Mouse (Mus musculus): ENCODE data around the gene Hoxb4. TPM values are rescaled to one million over a fixed set of nuclear protein-coding genes. Genes with fewer than 3 reads are reported as not detected.

Hoxb4 gene
- 10 to 100 TPM; 19.8 to 22.0 TPM for total RNA-seq (2021)
- long read RNA-seq, experiment 1, partial matches to known transcripts = 0 of 2 reads
- long read RNA-seq, experiment 1, other reads (novel, unspliced or antisense) = 0 of 2 reads
- long read RNA-seq, experiment 2, partial matches to known transcripts = 0 of 6 reads
- long read RNA-seq, experiment 2, other reads (novel, unspliced or antisense) = 5 of 6 reads

GRCm38 (mm10) chr11:96317608-96318367 lies at the start of gene Hoxb4:
TSS of gene Hoxb4 (plus strand) at chr11:96318267.
- no peak for DNase-seq (ENCODE audit: low spot score in 2 of 2)

GRCm38 (mm10) chr11:96269869-96270268 lies 48.2 kb upstream of the Hoxb4 start:
- DNase-seq (ENCODE audit: low spot score in 2 of 2) = peak in 1 of 2 experiments; percentile 82

DNA sequence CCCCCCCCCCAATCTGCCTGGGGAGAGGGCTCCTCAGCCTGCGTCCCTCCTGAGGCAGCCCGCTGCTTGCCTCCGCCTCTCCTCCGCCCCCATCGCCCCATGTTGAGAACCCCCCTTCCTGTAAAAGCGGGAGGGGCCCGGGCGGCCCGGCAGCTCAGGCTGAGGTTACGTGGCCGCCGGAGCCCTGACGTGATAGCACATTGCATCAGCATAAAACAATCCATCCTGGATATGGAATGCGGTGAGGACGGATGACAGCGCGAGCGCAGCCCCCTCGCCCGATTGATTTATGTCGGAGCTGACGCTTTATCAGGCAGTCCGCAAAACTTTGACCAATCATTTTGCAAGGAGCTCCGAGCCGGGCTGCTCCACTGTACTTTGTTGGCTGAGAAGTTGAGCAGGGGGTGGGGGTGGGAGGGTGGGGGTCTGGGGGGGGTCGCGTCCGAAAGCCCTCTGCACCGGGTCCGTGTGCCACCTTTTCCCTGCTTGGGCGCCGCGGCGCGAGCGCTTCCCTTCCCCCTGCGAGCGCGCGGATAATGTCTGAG lies 47.0 kb upstream of the Hoxb4 start, which contains the start of gene Hoxb9:
TSS of gene Hoxb9 (plus strand) at position 462 of the 545 bp plus-strand sequence.
- peak in 1 of 2 experiments; percentile 76 for DNase-seq (ENCODE audit: low spot score in 2 of 2)

DNA sequence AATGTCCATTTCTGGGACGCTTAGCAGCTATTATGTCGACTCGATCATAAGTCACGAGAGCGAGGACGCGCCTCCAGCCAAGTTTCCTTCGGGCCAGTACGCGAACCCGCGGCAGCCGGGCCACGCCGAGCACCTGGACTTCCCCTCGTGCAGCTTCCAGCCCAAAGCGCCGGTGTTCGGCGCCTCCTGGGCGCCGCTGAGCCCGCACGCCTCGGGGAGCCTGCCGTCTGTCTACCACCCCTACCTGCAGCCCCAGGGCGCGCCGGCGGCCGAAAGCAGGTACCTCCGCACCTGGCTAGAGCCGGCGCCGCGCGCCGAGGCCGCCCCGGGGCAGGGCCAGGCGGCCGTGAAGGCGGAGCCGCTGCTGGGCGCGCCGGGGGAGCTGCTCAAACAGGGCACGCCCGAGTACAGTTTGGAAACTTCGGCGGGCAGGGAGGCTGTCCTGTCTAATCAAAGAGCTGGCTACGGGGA lies 46.5 kb upstream of the Hoxb4 start:
- DNase-seq (ENCODE audit: low spot score in 2 of 2) = no peak

DNA sequence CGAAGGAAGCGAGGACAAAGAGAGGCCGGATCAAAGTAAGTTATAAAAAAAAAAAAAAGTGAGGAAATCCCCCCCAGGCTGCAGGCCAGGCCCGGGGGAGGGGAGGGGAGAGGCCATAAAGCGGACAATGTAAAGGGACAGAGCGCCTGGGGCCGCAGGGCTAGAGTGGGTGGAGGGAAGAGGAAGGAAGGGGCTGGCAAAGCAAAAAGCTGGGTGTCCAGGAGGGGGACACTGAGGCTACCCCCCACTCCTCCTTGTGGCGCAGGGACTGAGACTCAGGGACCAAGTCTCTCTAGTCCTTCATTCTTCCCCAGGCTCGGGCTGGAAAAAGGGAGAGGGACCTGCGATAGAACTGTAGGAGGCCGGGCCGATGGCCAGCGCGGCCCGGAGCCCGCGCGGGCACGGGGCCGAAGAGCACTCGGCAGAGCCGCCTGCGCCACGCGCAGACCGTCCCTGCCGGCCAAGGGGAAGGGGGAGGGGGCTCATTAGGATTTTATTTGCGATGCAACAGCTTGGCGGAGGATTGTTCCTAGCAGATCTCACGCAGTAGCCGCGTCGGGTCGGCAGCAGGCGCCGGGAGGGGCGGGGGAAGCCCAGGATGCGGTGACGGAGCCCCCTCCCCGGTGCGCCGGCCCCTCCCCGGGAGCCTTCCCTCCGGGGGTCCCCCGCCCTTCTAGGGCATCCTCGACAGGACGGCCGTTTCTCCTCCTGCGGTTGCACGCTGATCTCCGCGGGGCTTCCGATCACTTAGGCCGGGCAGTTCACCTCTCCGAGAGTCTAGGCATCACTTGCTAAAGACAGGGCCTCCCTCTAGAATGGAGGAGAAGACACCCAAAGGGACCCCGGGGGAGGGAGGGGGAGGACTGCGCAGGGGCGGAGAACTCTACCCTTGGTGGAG lies 45.8 kb upstream of the Hoxb4 start:
- DNase-seq (ENCODE audit: low spot score in 2 of 2) = no peak

GRCm38 (mm10) chr11:96274428-96274827 lies 43.6 kb upstream of the Hoxb4 start:
- DNase-seq (ENCODE audit: low spot score in 2 of 2) = no peak

- no peak for DNase-seq (ENCODE audit: low spot score in 2 of 2)
Observed at GRCm38 (mm10) chr11:96275896-96276295, 42.2 kb upstream of the Hoxb4 start.

GRCm38 (mm10) chr11:96277151-96278044 lies 40.7 kb upstream of the Hoxb4 start:
- DNase-seq (ENCODE audit: low spot score in 2 of 2) = no peak

DNA sequence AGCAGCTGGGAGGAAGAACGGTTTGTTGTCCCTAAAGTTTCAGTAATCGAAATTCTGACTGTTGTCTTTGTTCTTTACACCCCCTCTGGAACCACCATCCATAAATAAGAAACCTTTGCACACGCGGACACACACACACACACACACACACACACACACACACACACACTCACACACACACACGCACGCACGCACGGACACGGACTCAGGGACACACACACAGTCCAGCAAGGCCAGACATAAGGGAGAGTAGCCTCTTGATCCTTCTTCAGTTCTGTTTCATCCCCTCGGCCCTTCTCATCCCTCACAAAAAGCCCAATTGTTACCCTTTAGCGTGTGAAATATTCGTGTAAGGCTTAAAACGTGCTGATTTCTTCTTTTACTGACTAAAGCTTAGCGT lies 39.7 kb upstream of the Hoxb4 start:
- DNase-seq (ENCODE audit: low spot score in 2 of 2) = no peak

GRCm38 (mm10) chr11:96278773-96279172 lies 39.3 kb upstream of the Hoxb4 start:
- peak in 1 of 2 experiments; percentile 71 for DNase-seq (ENCODE audit: low spot score in 2 of 2)

- no peak for DNase-seq (ENCODE audit: low spot score in 2 of 2)
Observed at GRCm38 (mm10) chr11:96279421-96280233, 38.4 kb upstream of the Hoxb4 start.

GRCm38 (mm10) chr11:96280399-96281378 lies 37.4 kb upstream of the Hoxb4 start:
- DNase-seq (ENCODE audit: low spot score in 2 of 2) = no peak

DNA sequence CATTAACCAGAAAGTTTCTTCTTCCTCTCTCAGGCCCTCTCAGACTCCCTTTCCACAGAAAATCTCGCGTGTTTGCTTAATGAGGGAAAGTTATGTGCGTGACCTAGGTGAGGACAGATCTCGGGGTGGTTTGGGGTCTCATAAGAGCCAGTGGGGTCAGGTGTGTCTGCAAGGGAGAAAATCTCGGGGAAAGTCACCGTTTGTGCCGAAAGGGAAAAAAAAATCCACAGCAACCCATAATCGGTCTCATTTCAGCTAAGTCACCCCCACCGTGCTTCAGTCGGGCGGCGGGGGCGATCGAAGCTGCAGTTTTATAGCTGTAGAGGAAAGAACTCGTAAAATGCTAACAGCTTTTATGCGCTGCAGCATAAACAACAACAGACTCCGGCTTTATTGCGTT lies 36.7 kb upstream of the Hoxb4 start:
- no peak for DNase-seq (ENCODE audit: low spot score in 2 of 2)

- no peak for DNase-seq (ENCODE audit: low spot score in 2 of 2)
Observed at GRCm38 (mm10) chr11:96281855-96282570, 36.1 kb upstream of the Hoxb4 start, which contains the start of gene Hoxb8. TSS of gene Hoxb8 (plus strand) at chr11:96281905.

DNA sequence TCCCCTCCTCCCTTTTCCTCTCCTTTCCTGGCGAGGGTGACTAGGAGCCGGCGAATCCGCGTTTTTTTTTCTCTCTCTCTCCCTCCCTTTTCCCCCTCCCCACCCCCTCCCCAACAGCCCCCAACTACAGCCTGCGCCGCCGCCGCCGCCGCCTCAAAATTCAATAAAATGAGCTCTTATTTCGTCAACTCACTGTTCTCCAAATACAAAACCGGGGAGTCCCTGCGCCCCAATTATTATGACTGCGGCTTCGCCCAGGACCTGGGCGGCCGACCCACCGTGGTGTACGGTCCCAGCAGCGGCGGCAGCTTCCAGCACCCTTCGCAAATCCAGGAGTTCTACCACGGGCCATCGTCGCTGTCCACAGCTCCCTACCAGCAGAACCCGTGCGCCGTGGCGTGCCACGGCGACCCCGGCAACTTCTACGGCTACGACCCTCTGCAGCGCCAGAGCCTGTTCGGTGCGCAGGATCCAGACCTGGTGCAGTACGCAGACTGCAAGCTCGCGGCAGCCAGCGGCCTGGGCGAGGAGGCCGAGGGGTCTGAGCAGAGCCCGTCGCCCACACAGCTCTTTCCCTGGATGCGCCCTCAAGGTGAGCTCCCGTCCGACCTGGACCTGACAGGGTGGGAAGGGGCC lies 35.2 kb upstream of the Hoxb4 start:
- DNase-seq (ENCODE audit: low spot score in 2 of 2) = no peak

DNA sequence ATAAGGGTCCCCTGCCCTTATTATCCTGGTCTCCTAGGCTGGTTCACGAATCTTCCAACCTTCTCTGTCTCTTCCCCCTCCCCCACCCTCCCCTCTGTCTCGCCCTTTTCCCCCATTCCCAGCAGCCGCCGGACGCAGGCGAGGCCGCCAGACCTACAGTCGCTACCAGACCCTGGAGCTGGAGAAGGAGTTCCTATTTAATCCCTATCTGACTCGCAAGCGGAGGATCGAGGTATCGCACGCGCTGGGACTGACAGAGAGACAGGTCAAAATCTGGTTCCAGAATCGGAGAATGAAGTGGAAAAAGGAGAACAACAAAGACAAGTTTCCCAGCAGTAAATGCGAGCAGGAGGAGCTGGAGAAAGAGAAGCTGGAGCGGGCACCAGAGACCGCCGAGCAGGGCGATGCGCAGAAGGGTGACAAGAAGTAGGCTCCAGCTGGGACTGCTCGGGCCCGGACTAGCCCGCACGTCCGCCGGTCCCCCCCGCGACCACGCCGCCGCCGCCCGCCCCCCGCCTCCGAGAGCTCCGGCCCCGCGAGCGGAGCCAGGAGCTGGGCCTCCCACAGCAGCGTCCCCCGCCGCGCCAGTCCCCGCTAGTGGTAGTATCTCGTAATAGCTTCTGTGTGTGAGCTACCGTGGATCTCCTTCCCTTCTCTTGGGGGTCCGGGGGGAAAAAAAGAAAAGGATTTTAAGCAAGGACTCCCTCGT lies 33.9 kb upstream of the Hoxb4 start:
- DNase-seq (ENCODE audit: low spot score in 2 of 2) = no peak

Data from adrenal gland, postnatal 4 days (tissue).